Mouse (Mus musculus): ENCODE measurements around the gene Tmem41b.
"Not testable (repeated sequence)": the region's sequence is repeated elsewhere in the genome, so short reads cannot be mapped to it uniquely, and the experiment has no call there.

The Tmem41b gene

DNA sequence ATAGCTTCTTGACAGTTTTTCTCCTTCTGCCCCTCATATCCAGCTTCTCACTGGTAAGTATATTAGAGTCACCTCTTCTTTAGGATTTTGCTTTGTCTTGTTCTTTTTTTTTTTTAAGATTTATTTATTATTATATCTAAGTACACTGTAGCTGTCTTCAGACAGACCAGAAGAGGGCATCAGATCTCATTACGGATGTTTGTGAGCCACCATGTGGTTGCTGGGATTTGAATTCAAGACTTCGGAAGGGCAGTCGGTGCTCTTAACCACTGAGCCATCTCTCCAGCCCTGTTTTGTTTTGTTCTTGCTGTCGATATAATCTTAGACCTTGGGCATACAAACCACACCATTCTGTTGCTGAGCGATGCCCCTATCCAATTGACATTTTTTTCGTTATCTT lies at the start of gene Tmem41b:
Gene Tmem41b, minus strand, starts transcription at position 155 of the 400 bp plus-strand sequence.
- DNase-seq: peak in 1 of 2 experiments; percentile 19

DNA sequence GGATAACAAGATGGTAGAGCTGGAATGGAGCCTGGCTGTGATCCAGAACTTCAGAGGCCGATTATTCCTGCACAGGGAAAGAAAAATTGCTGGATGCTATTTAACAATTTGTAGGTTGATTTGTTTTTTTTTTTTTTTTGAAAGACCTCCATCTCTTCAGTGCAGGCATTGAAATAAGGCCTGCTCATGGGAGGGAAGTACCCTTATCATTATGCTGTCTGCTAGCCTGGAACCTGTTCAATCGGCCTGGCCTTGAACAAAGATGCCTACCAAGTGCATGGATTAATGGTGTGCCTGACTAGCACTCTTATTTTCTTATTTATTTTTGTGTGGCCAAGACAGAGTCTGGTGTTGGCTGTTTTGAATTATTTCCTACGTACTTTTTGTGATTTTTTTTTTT lies 43.6 kb upstream of the Tmem41b start:
- no peak for DNase-seq

DNA sequence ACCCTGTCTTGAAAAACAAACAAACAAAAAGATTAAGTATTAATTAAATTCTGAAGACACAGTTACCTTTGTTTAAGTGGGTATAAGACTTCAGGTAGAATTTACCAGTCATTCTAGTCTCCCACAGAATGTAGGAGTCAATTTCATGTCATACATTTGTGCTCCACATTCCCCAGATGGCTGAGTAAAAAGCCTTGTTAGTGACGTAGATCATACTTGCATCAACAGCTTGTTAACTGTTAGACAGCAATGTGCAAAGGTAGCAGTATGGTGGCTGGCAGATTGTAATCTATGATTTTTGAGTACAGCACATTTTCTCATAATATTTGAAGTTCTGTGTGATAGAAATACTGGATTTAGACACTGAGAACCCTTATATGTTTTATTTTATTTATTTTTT lies 42.1 kb upstream of the Tmem41b start:
- no peak for DNase-seq

DNA sequence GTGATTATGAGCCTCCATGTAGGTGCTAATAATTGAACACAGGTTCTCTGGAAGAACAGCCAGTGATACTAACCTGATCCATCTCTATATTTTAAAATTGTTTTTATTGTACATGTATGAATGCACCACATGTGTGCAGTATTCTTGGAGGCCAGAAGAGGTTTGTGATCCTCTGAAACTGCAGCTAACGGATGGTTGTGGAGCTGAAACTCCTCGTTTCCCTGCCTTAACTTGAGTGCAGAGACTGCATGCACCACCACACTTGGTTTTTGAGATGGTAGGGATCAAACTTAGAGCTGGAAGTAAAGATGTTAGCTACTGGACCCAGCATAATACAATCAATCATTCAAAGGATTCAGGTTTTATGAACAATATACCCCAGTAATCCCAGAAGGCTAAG lies 39.9 kb upstream of the Tmem41b start:
- no peak for DNase-seq

GRCm38 (mm10) chr7:110023553-110023952 lies 36.8 kb upstream of the Tmem41b start:
- DNase-seq: no peak

DNA sequence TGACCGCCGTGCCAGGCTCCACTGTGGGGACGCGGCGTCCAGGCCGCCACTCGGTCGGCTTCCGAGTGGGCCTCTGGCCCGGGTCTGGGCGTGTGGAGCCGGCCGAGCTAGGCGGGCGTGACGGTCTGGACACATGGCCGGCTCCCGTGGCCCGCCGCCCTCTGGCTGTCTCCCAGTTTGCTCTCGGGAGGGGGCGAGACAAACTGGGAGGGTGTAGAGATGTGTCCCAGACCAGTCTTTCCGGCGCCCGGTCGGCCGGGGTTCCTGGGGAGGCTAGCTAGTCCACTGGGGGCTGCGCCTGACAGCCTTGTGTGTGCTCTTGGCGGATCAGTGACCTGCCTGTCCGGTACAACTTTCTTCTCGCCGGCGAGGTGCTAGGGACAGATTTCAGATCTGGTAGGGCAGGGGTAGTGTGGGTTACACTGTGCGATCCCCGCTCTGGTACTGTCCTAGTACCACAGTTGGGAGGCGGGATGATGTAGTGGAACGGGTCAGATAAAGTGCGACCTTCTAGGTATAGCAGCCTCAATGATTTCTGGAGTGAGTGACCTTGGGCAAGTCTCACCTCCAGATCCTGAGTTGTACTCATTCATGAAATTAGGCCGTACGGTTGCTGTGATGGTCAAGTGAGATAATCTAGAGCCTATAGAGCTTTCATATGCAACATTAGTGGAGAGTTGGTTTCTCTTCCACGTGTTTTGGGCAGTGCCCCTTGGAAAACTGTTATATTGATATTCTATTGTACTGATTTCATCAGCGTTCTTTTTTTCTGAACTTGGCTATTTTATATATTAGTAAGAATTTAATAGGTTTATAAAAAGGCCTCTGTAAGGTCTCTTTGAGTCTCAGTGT lies 32.1 kb upstream of the Tmem41b start:
- DNase-seq: peak; percentile 33 to 36

- DNase-seq: peak; percentile 88 to 89
Measured at GRCm38 (mm10) chr7:110018117-110018630, 31.4 kb upstream of the Tmem41b start, which contains the start of gene Ipo7. Gene Ipo7, plus strand, starts transcription at chr7:110018274.

- no peak for DNase-seq
Measured at GRCm38 (mm10) chr7:110014272-110014671, 27.5 kb upstream of the Tmem41b start.

DNA sequence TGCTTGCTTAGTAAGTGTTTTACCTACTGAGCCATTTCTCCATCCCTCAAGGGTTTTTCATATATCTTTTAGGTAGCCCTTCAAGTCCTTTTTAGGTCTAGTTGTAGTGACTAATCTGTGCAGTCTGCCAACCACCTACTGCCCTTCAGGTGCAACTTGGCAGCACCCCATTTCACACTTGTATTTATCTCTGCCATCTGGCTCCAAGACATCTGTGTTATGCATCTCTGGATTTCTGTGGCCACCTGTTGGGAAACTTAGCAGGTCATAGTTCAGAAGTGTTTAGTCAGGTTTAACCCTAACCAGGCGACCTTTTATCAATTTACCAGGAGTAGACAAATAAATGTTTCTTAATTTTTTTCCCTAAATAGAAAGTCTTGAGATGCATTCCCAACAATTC lies 24.7 kb upstream of the Tmem41b start:
- DNase-seq: no peak

DNA sequence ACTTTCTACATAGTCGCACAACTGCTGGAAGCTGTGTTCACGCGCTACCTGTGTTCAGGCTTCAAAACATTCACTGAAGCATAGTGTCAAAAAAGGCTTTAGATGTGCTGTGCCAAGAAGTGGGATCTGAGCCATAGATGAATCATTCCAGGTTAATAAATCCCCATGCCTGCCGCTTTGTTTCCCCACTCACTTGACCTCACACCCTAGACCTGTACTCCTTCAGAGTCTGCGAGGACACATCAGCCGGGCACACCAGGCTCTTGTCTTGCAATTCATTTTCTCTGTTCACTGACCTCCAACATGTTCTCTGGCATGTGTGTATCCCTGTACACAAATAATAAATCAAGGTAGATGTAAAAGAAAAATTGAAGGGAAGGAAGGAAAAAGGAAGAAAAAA lies 22.4 kb upstream of the Tmem41b start:
- no peak for DNase-seq

DNA sequence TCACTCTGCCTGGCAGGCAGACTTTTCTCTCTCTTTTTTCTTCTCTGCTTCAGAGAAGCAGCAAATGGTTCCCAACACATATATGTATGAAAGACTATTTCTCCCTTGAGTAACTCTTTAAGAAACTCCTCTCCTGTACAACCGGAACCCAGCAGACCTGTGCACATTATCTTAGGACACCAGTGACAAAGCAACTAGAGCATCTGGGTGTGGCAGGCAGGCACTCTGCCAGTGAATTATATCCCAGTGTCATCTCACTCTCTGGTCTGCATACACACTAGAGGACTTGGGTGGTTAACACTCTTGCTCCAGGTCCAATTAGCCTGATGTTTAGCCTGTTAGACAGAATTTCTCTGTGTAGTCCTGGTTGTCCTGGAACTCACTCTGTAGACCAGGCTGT lies 21.8 kb upstream of the Tmem41b start:
- no peak for DNase-seq

- DNase-seq: no peak
Measured at GRCm38 (mm10) chr7:110006471-110007195, 19.9 kb upstream of the Tmem41b start.

- no peak for DNase-seq
Measured at GRCm38 (mm10) chr7:110005976-110006375, 19.2 kb upstream of the Tmem41b start.

GRCm38 (mm10) chr7:110002968-110003367 lies 16.2 kb upstream of the Tmem41b start:
- no peak for DNase-seq

- DNase-seq: no peak
Measured at GRCm38 (mm10) chr7:110002092-110002491, 15.4 kb upstream of the Tmem41b start.

- DNase-seq: no peak
Measured at GRCm38 (mm10) chr7:109998388-109998787, 11.7 kb upstream of the Tmem41b start.

DNA sequence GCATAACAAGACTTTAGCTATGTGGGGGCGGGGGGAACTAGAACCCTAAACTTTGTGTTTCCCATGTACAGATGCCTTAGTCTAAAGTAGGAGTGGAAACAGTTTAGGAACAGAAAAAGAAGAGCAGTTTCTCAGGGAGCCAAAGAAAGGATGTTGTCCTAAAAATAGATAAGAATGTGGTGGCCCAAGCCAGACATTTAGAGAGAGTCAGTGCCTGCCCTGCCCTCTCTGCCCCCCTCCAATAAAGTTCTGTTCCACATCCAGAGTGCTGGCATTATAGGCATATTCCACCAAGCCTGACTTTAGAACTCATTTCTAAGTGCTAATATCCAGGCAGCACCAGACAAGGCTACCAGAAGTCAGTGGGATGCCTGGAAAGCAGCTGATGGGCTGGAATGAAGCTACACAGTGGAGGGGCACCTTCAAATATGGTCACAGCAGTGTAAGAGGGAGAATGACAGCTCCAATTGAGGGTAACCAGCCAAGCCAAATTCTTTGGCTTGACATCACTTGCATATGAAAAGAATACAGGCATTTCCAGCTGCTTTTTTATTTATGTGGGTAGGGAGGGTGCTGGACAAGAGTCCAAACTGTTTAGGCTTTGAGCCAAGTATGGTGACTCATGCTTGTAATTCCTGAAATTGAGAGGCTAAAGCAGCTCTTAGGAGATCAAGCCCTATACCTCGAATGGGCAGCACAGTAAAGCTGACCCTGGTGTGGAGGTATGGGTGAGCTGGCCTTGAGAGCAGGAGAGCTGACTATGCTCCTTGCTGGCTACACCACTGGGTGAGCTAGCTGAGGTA lies 6.6 kb upstream of the Tmem41b start:
- no peak for DNase-seq

DNA sequence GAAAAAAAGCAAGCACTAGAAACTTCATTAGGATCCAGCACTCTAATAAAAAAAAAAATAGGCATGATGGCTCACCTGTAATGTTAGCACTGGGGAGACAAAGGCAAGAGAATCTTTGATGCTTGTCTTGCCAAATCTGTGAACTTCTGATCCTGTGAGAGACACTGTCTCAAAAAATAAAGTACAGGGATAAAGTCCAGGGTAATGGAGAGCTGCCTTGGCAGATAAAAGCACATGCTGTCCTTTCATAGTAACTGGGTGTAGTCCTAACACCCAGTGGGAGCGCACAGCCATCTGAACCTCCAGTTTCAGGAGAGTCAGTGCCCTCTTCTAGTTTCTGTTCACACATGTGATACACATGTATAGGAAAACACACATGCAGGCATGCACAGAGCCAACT lies 4.6 kb upstream of the Tmem41b start:
- no peak for DNase-seq

DNA sequence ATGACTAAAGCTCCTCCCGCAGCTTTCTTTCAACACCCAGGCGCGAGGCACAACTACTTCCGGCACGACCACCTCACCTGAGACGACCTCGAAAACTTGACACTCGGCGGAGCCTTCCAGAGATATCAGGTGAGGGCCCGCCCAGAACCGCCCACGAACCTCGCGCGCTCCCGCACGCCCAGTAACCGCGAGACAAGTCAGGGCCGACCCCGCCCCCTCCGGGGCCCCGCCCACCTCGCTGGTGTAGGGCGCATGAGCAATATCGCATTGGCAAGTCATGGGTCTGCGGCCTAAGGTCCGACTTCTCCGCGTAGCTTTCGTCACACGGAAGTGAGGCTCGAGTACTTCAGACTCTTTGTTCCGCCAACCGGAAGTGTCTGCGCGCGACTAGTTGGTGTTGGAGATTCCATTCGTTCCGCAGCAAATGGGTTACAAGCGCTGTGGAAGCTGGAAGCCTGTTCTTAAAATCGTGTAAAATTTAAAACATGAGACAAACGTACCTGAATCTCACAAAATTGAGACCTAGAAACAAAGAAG lies 528 bp downstream of the Tmem41b start:
- DNase-seq: peak; percentile 97 to 99

GRCm38 (mm10) chr7:109985661-109986132 lies 1.0 kb downstream of the Tmem41b start:
- peak in 1 of 2 experiments; percentile 10 for DNase-seq

DNA sequence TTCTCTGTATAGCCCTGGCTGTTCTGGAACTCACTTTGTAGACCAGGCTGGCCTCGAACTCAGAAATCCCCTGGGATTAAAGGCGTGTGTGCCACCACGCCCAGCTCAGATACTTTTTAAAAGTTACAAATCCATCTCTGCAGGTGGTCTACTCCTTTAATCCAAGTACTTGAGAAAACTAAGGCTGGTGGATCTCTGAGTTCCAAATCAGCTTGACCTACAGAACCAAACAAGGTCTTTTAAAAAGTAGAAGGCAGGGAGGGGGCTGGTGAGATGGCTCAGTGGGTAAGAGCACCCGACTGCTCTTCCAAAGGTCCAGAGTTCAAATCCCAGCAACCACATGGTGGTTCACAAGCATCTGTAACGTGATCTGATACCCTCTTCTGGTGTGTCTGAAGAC lies 2.1 kb downstream of the Tmem41b start:
- not testable (repeated sequence) for DNase-seq

DNA sequence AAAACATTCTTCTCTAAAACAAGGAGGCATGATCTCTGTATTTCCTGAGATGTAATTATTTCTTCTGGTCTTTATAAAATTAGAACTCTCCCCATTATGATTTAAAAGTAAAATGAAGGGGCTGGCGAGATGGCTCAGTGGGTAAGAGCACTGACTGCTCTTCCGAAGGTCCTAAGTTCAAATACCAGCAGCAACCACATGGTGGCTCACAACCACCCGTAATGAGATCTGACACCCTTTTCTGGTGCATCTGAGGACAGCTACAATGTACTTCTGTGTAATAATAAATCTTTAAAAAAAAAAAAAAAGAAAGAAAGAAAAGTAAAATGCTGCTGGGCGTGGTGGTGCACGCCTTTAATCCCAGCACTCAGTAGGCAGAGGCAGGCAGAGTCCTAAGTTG lies 9.6 kb downstream of the Tmem41b start:
- DNase-seq: not testable (repeated sequence)
